Mouse (Mus musculus): ENCODE results near the gene Map3k14.

Gene Map3k14

GRCm38 (mm10) chr11:103177815-103178485 lies 89.3 kb downstream of the Map3k14 start:
- DNase-seq (ENCODE audit: inconsistent age in 2 of 2, low spot score in 1 of 2), result peak; percentile 18 to 58

- peak in 1 of 2 experiments; percentile 10 for DNase-seq (ENCODE audit: inconsistent age in 2 of 2, low spot score in 1 of 2)
These were observed 90.1 kb downstream of the Map3k14 start for GRCm38 (mm10) chr11:103177216-103177615.

GRCm38 (mm10) chr11:103176510-103176909 lies 90.8 kb downstream of the Map3k14 start:
- DNase-seq (ENCODE audit: inconsistent age in 2 of 2, low spot score in 1 of 2), result peak in 1 of 2 experiments; percentile 8

GRCm38 (mm10) chr11:103175688-103176442 lies 91.4 kb downstream of the Map3k14 start:
- DNase-seq (ENCODE audit: inconsistent age in 2 of 2, low spot score in 1 of 2), result peak; percentile 66 to 84

- no peak for DNase-seq (ENCODE audit: inconsistent age in 2 of 2, low spot score in 1 of 2)
These were observed 92.3 kb downstream of the Map3k14 start for GRCm38 (mm10) chr11:103174891-103175391.

- peak; percentile 83 to 95 for DNase-seq (ENCODE audit: inconsistent age in 2 of 2, low spot score in 1 of 2)
These were observed 92.8 kb downstream of the Map3k14 start for GRCm38 (mm10) chr11:103174411-103174832.

- peak in 1 of 2 experiments; percentile 24 for DNase-seq (ENCODE audit: inconsistent age in 2 of 2, low spot score in 1 of 2)
These were observed 93.4 kb downstream of the Map3k14 start for GRCm38 (mm10) chr11:103173771-103174344.

- DNase-seq (ENCODE audit: inconsistent age in 2 of 2, low spot score in 1 of 2), result peak in 1 of 2 experiments; percentile 23
These were observed 94.1 kb downstream of the Map3k14 start for GRCm38 (mm10) chr11:103173041-103173770.

GRCm38 (mm10) chr11:103172392-103173040 lies 94.8 kb downstream of the Map3k14 start:
- DNase-seq (ENCODE audit: inconsistent age in 2 of 2, low spot score in 1 of 2), result peak; percentile 15 to 58

GRCm38 (mm10) chr11:103171703-103172391 lies 95.4 kb downstream of the Map3k14 start:
- peak in 1 of 2 experiments; percentile 67 for DNase-seq (ENCODE audit: inconsistent age in 2 of 2, low spot score in 1 of 2)

GRCm38 (mm10) chr11:103171286-103171620 lies 96.0 kb downstream of the Map3k14 start:
- DNase-seq (ENCODE audit: inconsistent age in 2 of 2, low spot score in 1 of 2), result no peak

GRCm38 (mm10) chr11:103170494-103171285 lies 96.6 kb downstream of the Map3k14 start, which contains the start of gene Fmnl1:
TSS of gene Fmnl1 (plus strand) at chr11:103171107.
- peak; percentile 60 to 81 for DNase-seq (ENCODE audit: inconsistent age in 2 of 2, low spot score in 1 of 2)

GRCm38 (mm10) chr11:103170111-103170493 lies 97.2 kb downstream of the Map3k14 start:
- peak in 1 of 2 experiments; percentile 45 for DNase-seq (ENCODE audit: inconsistent age in 2 of 2, low spot score in 1 of 2)
